Mouse (Mus musculus) heart, postnatal 0 days (tissue): ENCODE data around the gene Egfl7.

Source experiments
- CTCF ChIP-seq: IDR thresholded peaks from 2 replicates; pipeline ENCODE4 v1.5.1; 2016; ENCODE audit warnings: antibody characterized with exemption, control low read depth, low read depth
- EP300 ChIP-seq: IDR thresholded peaks from 2 replicates; pipeline ENCODE4 v1.6.1; 2016; ENCODE audit warnings: antibody characterized with exemption, low read depth

- TF ChIP-seq CTCF (no peak), EP300 (no peak)
These were observed 40.3 kb upstream of the Egfl7 start for GRCm38 (mm10) chr2:26539516-26539915.
